Mouse (Mus musculus) kidney, adult 2 months (tissue): ENCODE results near the gene Ccdc62. TPM values are rescaled to one million over a fixed set of nuclear protein-coding genes. Genes with fewer than 3 reads are reported as not detected.
A peak's percentile ranks its signal among the peaks of the same experiment; 100 is the strongest.

Source experiments
- DNase-seq: peaks from one replicate; pipeline ENCODE4 v3.0.0; 2021
- H3K27ac ChIP-seq: fragments of 200-500 bp; 2 replicates; pipeline ENCODE4 v1.5.1; 2012; ENCODE audit warnings: low read depth, low read length, control low read depth, inconsistent platforms; ENCODE audit not compliant: insufficient read depth
- H3K27me3 ChIP-seq: fragments of 200-500 bp; replicated peaks from 2 replicates; pipeline ENCODE4 v1.6.1; 2012; ENCODE audit warnings: mild to moderate bottlenecking, moderate library complexity, low read length, inconsistent platforms; ENCODE audit not compliant: control insufficient read depth, insufficient read depth
- H3K36me3 ChIP-seq: fragments of 200-500 bp; 2 replicates; pipeline ENCODE4 v1.6.1; 2012; ENCODE audit warnings: mild to moderate bottlenecking, moderate library complexity, low read length, inconsistent platforms; ENCODE audit not compliant: control insufficient read depth, insufficient read depth
- H3K4me1 ChIP-seq: fragments of 200-500 bp; 2 replicates; pipeline ENCODE4 v1.6.1; 2011; ENCODE audit warnings: low read length; ENCODE audit not compliant: control insufficient read depth, insufficient read depth
- H3K4me3 ChIP-seq: fragments of 200-500 bp; 2 replicates; pipeline ENCODE4 v1.5.1; 2011; ENCODE audit warnings: mild to moderate bottlenecking, low read depth, low read length, control low read depth; ENCODE audit not compliant: insufficient read depth
- CTCF ChIP-seq: fragments of 200-500 bp; conservative IDR thresholded peaks from 2 replicates; pipeline ENCODE4 v1.5.1; 2011; ENCODE audit warnings: low read depth, mild to moderate bottlenecking, control low read depth, low read length, moderate library complexity, mixed read lengths; ENCODE audit not compliant: insufficient read depth, insufficient read length
- POLR2A ChIP-seq: fragments of 200-500 bp; IDR thresholded peaks from one replicate; pipeline ENCODE4 v1.6.1; 2011; ENCODE audit warnings: low read depth, low read length, control low read depth
- WGBS: fragments of 180-500 bp; shearing (Covaris S2); methylation state at CpG from one replicate; pipeline ENCODE4 v1.1.7; 2018; 5-methylcytosine and 5-hydroxymethylcytosine counted together
- polyA plus RNA-seq: library from polyadenylated mRNA; depleted of rRNA; stranded (reverse); fragments of >200 nt; gene quantifications from 2 replicates; pipeline ENCODE4 v1.2.3, GENCODE M21; 2012

The Ccdc62 gene
- polyA plus RNA-seq, 1 experiment: 4.1 TPM

GRCm38 (mm10) chr5:123972453-123972852 lies 42.0 kb downstream of the Ccdc62 start:
- Histone ChIP-seq H3K4me1 (peaks cover 33% of the 10 kb centered on the region), H3K4me3 (no peak overlapping the region), H3K27me3 (no peaks in the 10 kb centered on the region), H3K36me3 (no peaks in the 10 kb centered on the region), H3K27ac (no peak overlapping the region)
- 78% methylated on average over 6 of the region's 6 CpGs for WGBS
- no peak for DNase-seq
- TF ChIP-seq POLR2A (no peak), CTCF (no peak)

- WGBS: 1% methylated on average over 89 of the region's 106 CpGs
- peak; percentile 73 for TF ChIP-seq POLR2A
- no peak for TF ChIP-seq CTCF
- Histone ChIP-seq H3K27me3 (no peaks in the 10 kb centered on the region), H3K4me3 (peak within 1 kb of the TSS; percentile 70), H3K4me1 (peaks cover 35% of the 10 kb centered on the region), H3K27ac (peak within 1 kb of the TSS; percentile 79), H3K36me3 (no peaks in the 10 kb centered on the region)
- DNase-seq: peak; percentile 93
Measured at GRCm38 (mm10) chr5:123973299-123974178, 43.1 kb downstream of the Ccdc62 start, which contains the start of gene Hip1r. Gene Hip1r, plus strand, starts transcription at chr5:123973628.

- WGBS: under 1% methylated on average over 14 of the region's 14 CpGs
- H3K4me3 ChIP-seq: peak overlapping the region; percentile 70
- no peaks in the 10 kb centered on the region for H3K36me3 ChIP-seq
- no peak for DNase-seq
- no peak for TF ChIP-seq CTCF
- no peak for TF ChIP-seq POLR2A
- H3K27ac ChIP-seq: peak overlapping the region; percentile 79
- H3K27me3 ChIP-seq: no peaks in the 10 kb centered on the region
- peaks cover 31% of the 10 kb centered on the region for H3K4me1 ChIP-seq
Measured at GRCm38 (mm10) chr5:123974179-123974485, 43.7 kb downstream of the Ccdc62 start.

GRCm38 (mm10) chr5:123974616-123975111 lies 44.2 kb downstream of the Ccdc62 start:
- Histone ChIP-seq H3K36me3 (no peaks in the 10 kb centered on the region), H3K4me3 (peak overlapping the region; percentile 37), H3K4me1 (peaks cover 31% of the 10 kb centered on the region), H3K27ac (peak overlapping the region; percentile 83), H3K27me3 (no peaks in the 10 kb centered on the region)
- DNase-seq: peak; percentile 55
- TF ChIP-seq CTCF (no peak), POLR2A (no peak)
- 13% methylated on average over 11 of the region's 11 CpGs for WGBS

GRCm38 (mm10) chr5:123975668-123976180 lies 45.2 kb downstream of the Ccdc62 start:
- Histone ChIP-seq H3K36me3 (no peaks in the 10 kb centered on the region), H3K4me1 (peaks cover 35% of the 10 kb centered on the region), H3K27me3 (no peaks in the 10 kb centered on the region), H3K4me3 (peak overlapping the region; percentile 9; the same call in 1 of the 2 replicates), H3K27ac (peak overlapping the region; percentile 84)
- TF ChIP-seq POLR2A: no peak
- TF ChIP-seq CTCF: no peak
- WGBS: 28% methylated on average over 6 of the region's 6 CpGs
- peak; percentile 91 for DNase-seq

- peak overlapping the region; percentile 48; the same call in 1 of the 2 replicates for H3K27ac ChIP-seq
- WGBS: 25% methylated on average over 3 of the region's 3 CpGs
- peak; percentile 61 for DNase-seq
Measured at GRCm38 (mm10) chr5:123977231-123977630, 46.8 kb downstream of the Ccdc62 start.

GRCm38 (mm10) chr5:123978131-123978530 lies 47.7 kb downstream of the Ccdc62 start:
- no peak for TF ChIP-seq POLR2A
- no peak for TF ChIP-seq CTCF

More at GRCm38 (mm10) chr5:123977231-123977630, 46.8 kb downstream of the Ccdc62 start:
- H3K4me1 ChIP-seq: peaks cover 35% of the 10 kb centered on the region
- TF ChIP-seq CTCF (no peak), POLR2A (no peak)
- H3K4me3 ChIP-seq: no peak overlapping the region
- H3K27me3 ChIP-seq: no peaks in the 10 kb centered on the region
- no peaks in the 10 kb centered on the region for H3K36me3 ChIP-seq

More at GRCm38 (mm10) chr5:123978131-123978530, 47.7 kb downstream of the Ccdc62 start:
- Histone ChIP-seq H3K4me1 (peaks cover 35% of the 10 kb centered on the region), H3K27ac (no peak overlapping the region), H3K27me3 (no peaks in the 10 kb centered on the region), H3K36me3 (no peaks in the 10 kb centered on the region), H3K4me3 (no peak overlapping the region)
- DNase-seq: no peak
- WGBS: 77% methylated on average over 5 of the region's 5 CpGs
